Mouse (Mus musculus): Measurements from ENCODE around the gene Tmem212.

GRCm38 (mm10) chr3:27932391-27932790 lies 36.2 kb upstream of the Tmem212 start:
- TF ChIP-seq POLR2A (IDR thresholded peaks at IDR 0.05; ENCODE audit: borderline replicate concordance, extremely low read depth, insufficient read depth, insufficient read length, poor library complexity, severe bottlenecking) (no peak), CTCF (IDR thresholded peaks at IDR 0.05; ENCODE audit: borderline replicate concordance, extremely low read depth, insufficient read depth, insufficient read length) (no peak)
